Mouse (Mus musculus): ENCODE results near the gene Trpv6. TPM values are rescaled to one million over a fixed set of nuclear protein-coding genes. Genes with fewer than 3 reads are reported as not detected.

Gene Trpv6
- total RNA-seq, 1 experiment from 2014 or later = not detected

GRCm38 (mm10) chr6:41628180-41628579, 8.0 kb downstream of the Trpv6 start:
- ATAC-seq (replicated peaks; ENCODE audit: low read depth, poor library complexity, severe bottlenecking) = 0 out of 2 replicates have a peak, but pooled peaks have one; percentile 38

- ATAC-seq (replicated peaks; ENCODE audit: low read depth, poor library complexity, severe bottlenecking) = peak; percentile 85
Measured at GRCm38 (mm10) chr6:41622661-41623060, 13.5 kb downstream of the Trpv6 start.

- ATAC-seq (replicated peaks; ENCODE audit: low read depth, poor library complexity, severe bottlenecking) = 0 out of 2 replicates have a peak, but pooled peaks have one; percentile 19
Measured at GRCm38 (mm10) chr6:41621241-41621990, 14.8 kb downstream of the Trpv6 start.

- ATAC-seq (replicated peaks; ENCODE audit: low read depth, poor library complexity, severe bottlenecking) = no peak
Measured at GRCm38 (mm10) chr6:41620173-41620798, 15.9 kb downstream of the Trpv6 start.

GRCm38 (mm10) chr6:41607637-41608036, 28.6 kb downstream of the Trpv6 start:
- ATAC-seq (replicated peaks; ENCODE audit: low read depth, poor library complexity, severe bottlenecking) = no peak

- ATAC-seq (replicated peaks; ENCODE audit: low read depth, poor library complexity, severe bottlenecking) = peak; percentile 56
Measured at GRCm38 (mm10) chr6:41606214-41606613, 30.0 kb downstream of the Trpv6 start.

GRCm38 (mm10) chr6:41605794-41606104, 30.5 kb downstream of the Trpv6 start:
- ATAC-seq (replicated peaks; ENCODE audit: low read depth, poor library complexity, severe bottlenecking) = no peak

GRCm38 (mm10) chr6:41605061-41605793, 31.0 kb downstream of the Trpv6 start, which contains the start of gene Ephb6:
Gene Ephb6 (plus strand): TSS chr6:41605482.
- ATAC-seq (replicated peaks; ENCODE audit: low read depth, poor library complexity, severe bottlenecking) = peak; percentile 84

- ATAC-seq (replicated peaks; ENCODE audit: low read depth, poor library complexity, severe bottlenecking) = peak; percentile 70
Measured at GRCm38 (mm10) chr6:41604401-41605050, 31.7 kb downstream of the Trpv6 start.

GRCm38 (mm10) chr6:41582189-41582588, 54.0 kb downstream of the Trpv6 start:
- no peak for ATAC-seq (replicated peaks; ENCODE audit: low read depth, poor library complexity, severe bottlenecking)

GRCm38 (mm10) chr6:41581295-41581694, 54.9 kb downstream of the Trpv6 start:
- ATAC-seq (replicated peaks; ENCODE audit: low read depth, poor library complexity, severe bottlenecking) = no peak

GRCm38 (mm10) chr6:41577297-41577696, 58.9 kb downstream of the Trpv6 start:
- no peak for ATAC-seq (replicated peaks; ENCODE audit: low read depth, poor library complexity, severe bottlenecking)

GRCm38 (mm10) chr6:41576526-41577097, 59.6 kb downstream of the Trpv6 start:
- ATAC-seq (replicated peaks; ENCODE audit: low read depth, poor library complexity, severe bottlenecking) = no peak

Other genes starting within 250 kb of the Trpv6 start
- gene Gm5771, start 244.0 kb downstream of the Trpv6 start, total RNA-seq (2017) = not detected in 2 replicates
- not detected in 2 replicates for gene Gm10334, start 190.3 kb downstream of the Trpv6 start, total RNA-seq (2017)
- not detected in 2 replicates for gene Prss1, start 177.5 kb downstream of the Trpv6 start, total RNA-seq (2017)
- gene Prss2, start 114.6 kb downstream of the Trpv6 start, total RNA-seq (2017) = not detected in 2 replicates
- 3.2 and 6.5 TPM in 2 replicates for gene Ephb6, start 30.9 kb downstream of the Trpv6 start, total RNA-seq (2017)
- gene Trpv5, start 44.4 kb upstream of the Trpv6 start, total RNA-seq (2017) = not detected in 2 replicates
- not detected in 2 replicates for gene Llcfc1, start 48.0 kb upstream of the Trpv6 start, total RNA-seq (2017)
- 21.9 and 39.3 TPM in 2 replicates for gene Kel, start 67.9 kb upstream of the Trpv6 start, total RNA-seq (2017)
- gene Olfr459, start 138.8 kb upstream of the Trpv6 start, total RNA-seq (2017) = not detected in 2 replicates
- gene Pip, start 211.1 kb upstream of the Trpv6 start, total RNA-seq (2017) = not detected in 2 replicates
- gene Sval2, start 216.6 kb upstream of the Trpv6 start, total RNA-seq (2017) = not detected in 2 replicates